Mouse (Mus musculus) Patski (cell line): ENCODE data around the gene Cnnm4. TPM values are rescaled to one million over a fixed set of nuclear protein-coding genes. Genes with fewer than 3 reads are reported as not detected.

ENCODE experiments used
- ATAC-seq: fragments of 100-300 bp; one replicate; pipeline ENCODE4 v1.8.0; 2021
- CTCF ChIA-PET: fragments of 350-600 bp; sonication (Branson Sonifier 250); formaldehyde crosslinking; loops from one replicate; lab custom pipeline; 2022; ENCODE audit warnings: inconsistent platforms; lab: Charles Lee
- POLR2A ChIA-PET: fragments of 350-600 bp; sonication (Branson Sonifier 250); formaldehyde crosslinking; loops from one replicate; lab custom pipeline; 2022; ENCODE audit warnings: antibody characterized with exemption, inconsistent platforms; lab: Charles Lee
- DNase-seq: peaks from one replicate; pipeline ENCODE4 v3.0.0-alpha.2; 2011; ENCODE audit warnings: low read depth, low spot score
- H3K27me3 ChIP-seq: fragments of 371-371 bp; one replicate; pipeline ENCODE4 v1.5.1; 2021
- CTCF ChIP-seq: fragments of 100-300 bp; IDR thresholded peaks from one replicate; pipeline ENCODE4 v1.5.1; 2021
- in situ Hi-C: fragments of 300-500 bp; cut with MboI; formaldehyde crosslinking; loops from 3 replicates; pipeline ENCODE4 v1.11.1; 2018; ENCODE audit warnings: low pct_unique_long_range_greater_than_20kb, mixed read lengths
- polyA plus RNA-seq: library from polyadenylated mRNA; unstranded; gene quantifications from one replicate; pipeline ENCODE4 v1.2.3, GENCODE M21; 2021

Gene Cnnm4
- polyA plus RNA-seq, 1 experiment from 2014 or later, result 5.7 TPM

GRCm38 (mm10) chr1:36539186-36539585, 67.8 kb downstream of the Cnnm4 start, which contains the start of gene Gm42417:
TSS of gene Gm42417 (minus strand) at chr1:36539429.
- DNase-seq (no peak), ATAC-seq (no peak)
- no peak for TF ChIP-seq CTCF
- ChIA-PET POLR2A (no interaction called here), CTCF (interaction anchor here (1.2 kb wide), 1 partner anchor 8 kb away, joined by 4 read pairs; the partner anchor contains the start of gene Ankrd39)
- in situ Hi-C loops, result no loop called here
- no peaks in the 10 kb centered on the region for H3K27me3 ChIP-seq

GRCm38 (mm10) chr1:36540132-36540531, 68.7 kb downstream of the Cnnm4 start:
- no peaks in the 10 kb centered on the region for H3K27me3 ChIP-seq
- ATAC-seq (no peak), DNase-seq (no peak)
- in situ Hi-C loops, result no loop called here
- ChIA-PET CTCF (no interaction called here), POLR2A (no interaction called here)
- no peak for TF ChIP-seq CTCF

- no peaks in the 10 kb centered on the region for H3K27me3 ChIP-seq
- DNase-seq (no peak), ATAC-seq (no peak)
- in situ Hi-C loops, result no loop called here
- CTCF ChIA-PET, result no interaction called here
- POLR2A ChIA-PET, result no interaction called here
- no peak for TF ChIP-seq CTCF
These were observed 69.4 kb downstream of the Cnnm4 start for GRCm38 (mm10) chr1:36540807-36541206.

GRCm38 (mm10) chr1:36541844-36542243, 70.4 kb downstream of the Cnnm4 start:
- ChIA-PET CTCF (interaction anchor here (1.5 kb wide), 1 partner anchor 142 kb away, joined by 3 read pairs; no protein-coding TSS in a partner anchor), POLR2A (no interaction called here)
- in situ Hi-C loops, result no loop called here
- ATAC-seq (no peak), DNase-seq (no peak)
- H3K27me3 ChIP-seq, result no peaks in the 10 kb centered on the region
- TF ChIP-seq CTCF, result no peak

GRCm38 (mm10) chr1:36542925-36543324, 71.5 kb downstream of the Cnnm4 start:
- no peaks in the 10 kb centered on the region for H3K27me3 ChIP-seq
- in situ Hi-C loops, result no loop called here
- CTCF ChIA-PET, result interaction anchor here (0.9 to 1.5 kb wide), 2 partner anchors 13 to 141 kb away, joined by 3 to 4 read pairs; no protein-coding TSS in a partner anchor
- ATAC-seq (no peak), DNase-seq (no peak)
- POLR2A ChIA-PET, result no interaction called here
- TF ChIP-seq CTCF, result no peak

GRCm38 (mm10) chr1:36545382-36545781, 74.0 kb downstream of the Cnnm4 start:
- ATAC-seq (no peak), DNase-seq (no peak)
- ChIA-PET CTCF (interaction anchor here (1.1 to 2.8 kb wide), 2 partner anchors 12 to 142 kb away, joined by 3 to 15 read pairs; no protein-coding TSS in a partner anchor), POLR2A (no interaction called here)
- in situ Hi-C loops, result no loop called here
- H3K27me3 ChIP-seq, result no peaks in the 10 kb centered on the region
- TF ChIP-seq CTCF, result no peak

GRCm38 (mm10) chr1:36545845-36546600, 74.6 kb downstream of the Cnnm4 start:
- ChIA-PET POLR2A (interaction anchor here (1.0 to 1.5 kb wide), 4 partner anchors 11 to 88 kb away, joined by 3 to 4 read pairs (median 3); no protein-coding TSS in a partner anchor), CTCF (interaction anchor here (0.9 to 2.8 kb wide), 11 partner anchors 11 to 198 kb away, joined by 3 to 15 read pairs (median 5); partner anchors contain the start of gene Cox5b)
- DNase-seq (no peak), ATAC-seq (no peak)
- H3K27me3 ChIP-seq, result no peaks in the 10 kb centered on the region
- in situ Hi-C loops, result no loop called here
- no peak for TF ChIP-seq CTCF

GRCm38 (mm10) chr1:36546888-36547471, 75.6 kb downstream of the Cnnm4 start, which contains the start of gene Ankrd39:
TSS of gene Ankrd39 (minus strand) at chr1:36547445.
- ATAC-seq (peak; percentile 98), DNase-seq (peak; percentile 97)
- TF ChIP-seq CTCF, result no peak
- POLR2A ChIA-PET, result interaction anchor here (1.0 to 1.5 kb wide), 6 partner anchors 9 to 137 kb away, joined by 3 to 5 read pairs (median 4); partner anchors contain the start of gene Sema4c
- no peaks in the 10 kb centered on the region for H3K27me3 ChIP-seq
- in situ Hi-C loops, result no loop called here
- CTCF ChIA-PET, result interaction anchor here (0.7 to 2.8 kb wide), 32 partner anchors 8 to 201 kb away, joined by 3 to 15 read pairs (median 4); partner anchors contain the start of genes Cox5b and Gm42417

GRCm38 (mm10) chr1:36547981-36548598, 76.7 kb downstream of the Cnnm4 start:
- no peak for TF ChIP-seq CTCF
- ChIA-PET CTCF (interaction anchor here (0.6 to 2.8 kb wide), 26 partner anchors 9 to 197 kb away, joined by 3 to 15 read pairs (median 5); partner anchors contain the start of gene Cox5b), POLR2A (interaction anchor here (1.2 to 1.4 kb wide), 2 partner anchors 10 to 89 kb away, joined by 3 to 5 read pairs; partner anchors contain the start of gene Sema4c)
- ATAC-seq, result no peak
- in situ Hi-C loops, result no loop called here
- DNase-seq, result no peak
- no peaks in the 10 kb centered on the region for H3K27me3 ChIP-seq

- in situ Hi-C loops, result no loop called here
- no peaks in the 10 kb centered on the region for H3K27me3 ChIP-seq
- ATAC-seq (no peak), DNase-seq (no peak)
- ChIA-PET CTCF (interaction anchor here (1.2 to 2.8 kb wide), 3 partner anchors 132 to 187 kb away, joined by 4 to 15 read pairs (median 5); no protein-coding TSS in a partner anchor), POLR2A (interaction anchor here (1.2 kb wide), 1 partner anchor 89 kb away, joined by 3 read pairs; no protein-coding TSS in a partner anchor)
- no peak for TF ChIP-seq CTCF
These were observed 77.4 kb downstream of the Cnnm4 start for GRCm38 (mm10) chr1:36548771-36549170.
